Mouse (Mus musculus) bone marrow, adult 2 months (tissue): ENCODE data around the gene Gbp2. TPM values are rescaled to one million over a fixed set of nuclear protein-coding genes. Genes with fewer than 3 reads are reported as not detected.

Experiments used
- H3K27ac ChIP-seq: fragments of 200-500 bp; 2 replicates; pipeline ENCODE4 v1.5.1; 2012; ENCODE audit warnings: low read depth, mild to moderate bottlenecking, control low read depth, inconsistent platforms, low read length; ENCODE audit not compliant: control insufficient read depth, poor library complexity, insufficient read depth
- H3K4me1 ChIP-seq: fragments of 200-500 bp; 2 replicates; pipeline ENCODE4 v1.6.1; 2011; ENCODE audit warnings: low read length; ENCODE audit not compliant: control insufficient read depth, insufficient read depth
- H3K4me3 ChIP-seq: fragments of 200-500 bp; replicated peaks from 2 replicates; pipeline ENCODE3; 2011; ENCODE audit warnings: mild to moderate bottlenecking, low read depth, low read length, control low read depth; ENCODE audit not compliant: control insufficient read depth
- CTCF ChIP-seq: fragments of 200-500 bp; IDR thresholded peaks from 2 replicates; pipeline ENCODE4 v1.5.1; 2011; ENCODE audit warnings: low read length, control low read depth; ENCODE audit not compliant: control insufficient read depth, insufficient read depth
- POLR2A ChIP-seq: fragments of 200-500 bp; IDR thresholded peaks from 2 replicates; pipeline ENCODE4 v1.6.1; 2011; ENCODE audit warnings: low read depth, mild to moderate bottlenecking, control low read depth, low read length, borderline replicate concordance; ENCODE audit not compliant: control insufficient read depth
- WGBS: fragments of 180-500 bp; shearing (Covaris S2); methylation state at CpG from one replicate; pipeline ENCODE4 v1.1.7; 2018; 5-methylcytosine and 5-hydroxymethylcytosine counted together
- polyA plus RNA-seq: library from polyadenylated mRNA; stranded (reverse); fragments of >200 nt; gene quantifications from 2 replicates; pipeline ENCODE4 v1.2.4, GENCODE M21; 2011; ENCODE audit warnings: low replicate concordance; ENCODE audit not compliant: missing spikeins, insufficient read depth, insufficient read length

Gbp2 gene
- polyA plus RNA-seq, 1 experiment = 5.2 TPM

GRCm38 (mm10) chr3:142650205-142650604 lies 29.8 kb downstream of the Gbp2 start:
- TF ChIP-seq CTCF (no peak), POLR2A (no peak)
- no peak overlapping the region for H3K27ac ChIP-seq
- 77% methylated on average over 2 of the region's 2 CpGs for WGBS
- H3K4me1 ChIP-seq = no peaks in the 10 kb centered on the region
- H3K4me3 ChIP-seq = no peak overlapping the region

DNA sequence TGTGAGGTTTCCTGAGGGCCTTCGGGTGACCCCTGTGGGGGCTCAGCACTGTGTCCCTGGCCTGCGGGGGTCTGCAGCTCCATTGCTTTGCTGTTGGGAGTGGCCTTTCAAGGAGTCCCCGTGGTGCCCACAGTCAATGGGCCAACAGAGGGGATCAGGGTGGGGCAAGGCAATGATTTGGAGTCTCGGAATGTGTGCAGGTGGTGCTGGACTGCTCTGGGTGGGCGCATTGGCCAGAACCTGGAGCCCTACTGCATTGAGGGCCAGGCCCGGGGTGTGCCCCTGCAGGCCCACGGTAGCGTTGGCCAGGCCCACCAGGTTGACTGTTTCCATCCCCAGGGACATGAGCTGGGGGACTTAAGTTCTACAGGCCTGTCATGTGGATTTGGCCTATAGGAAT lies 44.3 kb downstream of the Gbp2 start:
- Histone ChIP-seq H3K27ac (no peak overlapping the region), H3K4me1 (no peaks in the 10 kb centered on the region), H3K4me3 (no peak overlapping the region)
- TF ChIP-seq CTCF = no peak
- no peak for TF ChIP-seq POLR2A
- WGBS = 87% methylated on average over 8 of the region's 8 CpGs

DNA sequence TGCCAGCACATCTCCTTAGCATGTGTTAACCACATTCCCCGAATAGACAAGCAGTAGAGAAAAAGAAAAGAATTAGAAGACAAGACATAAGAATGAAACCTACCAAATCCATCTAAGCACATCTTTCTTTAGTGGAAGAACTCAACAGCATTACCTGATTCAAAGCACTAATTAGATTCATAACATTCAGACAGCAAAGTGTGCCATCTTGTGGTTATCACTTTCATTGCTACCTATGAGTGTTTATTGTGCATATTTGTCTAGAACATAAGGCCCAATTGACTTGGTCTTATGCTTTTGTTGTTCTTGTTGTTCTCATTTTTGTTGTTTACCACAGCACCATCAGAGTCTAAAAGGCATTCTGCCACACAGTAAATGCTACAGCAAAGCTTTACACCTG lies 54.2 kb downstream of the Gbp2 start:
- Histone ChIP-seq H3K27ac (no peak overlapping the region), H3K4me3 (no peak overlapping the region), H3K4me1 (no peaks in the 10 kb centered on the region)
- TF ChIP-seq CTCF (no peak), POLR2A (no peak)
- WGBS = 66% methylated on average over 1 of the region's 1 CpGs

Other genes with a start within 250 kb of the Gbp2 start
- 5.5 and 11.7 TPM in 2 replicates for gene Pdlim5, start 224.9 kb upstream of the Gbp2 start, polyA plus RNA-seq
- gene Gbp5, start 126.6 kb upstream of the Gbp2 start, polyA plus RNA-seq = 0.74 and 2.4 TPM in 2 replicates
- gene Gbp7, start 90.3 kb upstream of the Gbp2 start, polyA plus RNA-seq = 6.8 TPM in 2 replicates
- 7.0 and 8.3 TPM in 2 replicates for gene Gbp3, start 60.6 kb upstream of the Gbp2 start, polyA plus RNA-seq
- gene Gbp2b, start 25.8 kb upstream of the Gbp2 start, polyA plus RNA-seq = not detected in 2 replicates
- gene Kyat3, start 80.4 kb downstream of the Gbp2 start, polyA plus RNA-seq = 2.2 and 3.4 TPM in 2 replicates
- 15.2 and 17.4 TPM in 2 replicates for gene Gtf2b, start 144.4 kb downstream of the Gbp2 start, polyA plus RNA-seq